Comparison of ENCODE assay signal across 13 mouse cellular contexts in genomic region chr1:80852761-80853160, GRCm38 (mm10).
DNase-seq lines count a peak whose midpoint lies in the region; ATAC-seq and TF ChIP-seq lines count a peak whose summit lies in the region.
"Had no signal": no experiment of that assay in that cellular context is flagged by ENCODE, and none has a peak within 500 bp of the region (broad histone marks: within the 10 kb centered on the region; RNA-seq: fewer than 3 reads in every experiment).

No protein-coding gene starts in this region.

- H3K36me3 ChIP-seq in forebrain, embryonic 16.5 days (ENCODE audit: control insufficient read depth, insufficient read depth), result no peaks in the 10 kb centered on the region
- no peaks in the 10 kb centered on the region for H3K36me3 ChIP-seq in forebrain, embryonic 11.5 days (ENCODE audit: control insufficient read depth, insufficient read depth, low read length)
- H3K36me3 ChIP-seq in kidney, adult 2 months (ENCODE audit: control insufficient read depth, insufficient read depth, low read length), result no peaks in the 10 kb centered on the region
- H3K36me3 ChIP-seq: forebrain, embryonic 15.5 days; liver, embryonic 13.5 days had no signal

- WGBS in forebrain, embryonic 16.5 days, result 22% methylated on average over 2 of the region's 2 CpGs
- 46% methylated on average over 2 of the region's 2 CpGs for WGBS in forebrain, embryonic 11.5 days
- WGBS in cerebellum, adult 2 months, result 17% methylated on average over 2 of the region's 2 CpGs
- WGBS in kidney, adult 2 months, result 75% methylated on average over 2 of the region's 2 CpGs

- intact Hi-C loops in left cerebral cortex, adult 2 months (cut with DNase I), result loop anchor here (2.0 kb wide), 1 partner anchor 328 kb away; no protein-coding TSS in a partner anchor
- intact Hi-C loops in left cerebral cortex, postnatal 4 days (cut with DNase I), result no loop called here
- intact Hi-C loops in heart, postnatal 10 days (cut with DNase I), result no loop called here

- H3K9ac ChIP-seq in forebrain, embryonic 16.5 days (replicated peaks; ENCODE audit: low read depth, low read length), result no peak overlapping the region
- no peak overlapping the region for H3K9ac ChIP-seq in forebrain, embryonic 11.5 days (ENCODE audit: low read length)
- H3K9ac ChIP-seq: forebrain, embryonic 15.5 days; liver, embryonic 13.5 days had no signal

- TF ChIP-seq CTCF in left cerebral cortex, adult 2 months (IDR thresholded peaks at IDR 0.05), result no peak
- TF ChIP-seq CTCF in cerebellum, adult 2 months (IDR thresholded peaks at IDR 0.05; ENCODE audit: borderline replicate concordance, insufficient read depth, low read depth, low read length), result no peak
- TF ChIP-seq CTCF in kidney, adult 2 months (conservative IDR thresholded peaks at IDR 0.05; ENCODE audit: insufficient read depth, insufficient read length, low read depth, low read length), result no peak

- no peak overlapping the region for H3K4me3 ChIP-seq in forebrain, embryonic 16.5 days (replicated peaks; ENCODE audit: low read length)
- no peak overlapping the region for H3K4me3 ChIP-seq in forebrain, embryonic 11.5 days (ENCODE audit: low read depth, low read length)
- H3K4me3 ChIP-seq in left cerebral cortex, adult 2 months, result no peak overlapping the region
- H3K4me3 ChIP-seq in cerebellum, adult 2 months (replicated peaks; ENCODE audit: insufficient read depth, low read depth, low read length), result no peak overlapping the region
- H3K4me3 ChIP-seq in kidney, adult 2 months (ENCODE audit: insufficient read depth, low read depth, low read length), result no peak overlapping the region
- H3K4me3 ChIP-seq: forebrain, embryonic 15.5 days; liver, embryonic 13.5 days had no signal

- H3K27me3 ChIP-seq in forebrain, embryonic 16.5 days (replicated peaks; ENCODE audit: control insufficient read depth, insufficient read depth, low read length), result no peaks in the 10 kb centered on the region
- H3K27me3 ChIP-seq in forebrain, embryonic 11.5 days (ENCODE audit: control insufficient read depth, insufficient read depth, low read length), result no peaks in the 10 kb centered on the region
- no peaks in the 10 kb centered on the region for H3K27me3 ChIP-seq in cerebellum, adult 2 months (ENCODE audit: control insufficient read depth, insufficient read depth, low read length)
- H3K27me3 ChIP-seq in kidney, adult 2 months (replicated peaks; ENCODE audit: control insufficient read depth, insufficient read depth, low read length), result no peaks in the 10 kb centered on the region
- H3K27me3 ChIP-seq: forebrain, embryonic 15.5 days; liver, embryonic 13.5 days had no signal

- H3K4me1 ChIP-seq in forebrain, embryonic 16.5 days (replicated peaks; ENCODE audit: control insufficient read depth, insufficient read depth, low read length), result peaks cover 8% of the 10 kb centered on the region
- no peaks in the 10 kb centered on the region for H3K4me1 ChIP-seq in forebrain, embryonic 11.5 days (replicated peaks; ENCODE audit: control insufficient read depth, insufficient read depth, low read length)
- H3K4me1 ChIP-seq in cerebellum, adult 2 months (ENCODE audit: control insufficient read depth, insufficient read depth, low read length), result peaks cover 6% of the 10 kb centered on the region
- no peaks in the 10 kb centered on the region for H3K4me1 ChIP-seq in kidney, adult 2 months (ENCODE audit: control insufficient read depth, insufficient read depth, low read length)
- H3K4me1 ChIP-seq: liver, embryonic 13.5 days had no signal

- DNase-seq in forebrain, embryonic 11.5 days (ENCODE audit: low spot score), result no peak
- peak in 1 of 2 experiments; percentile 22 for DNase-seq in left cerebral cortex, adult 2 months (ENCODE audit: extremely low spot score in 1 of 2, low spot score in 2 of 2)
- DNase-seq in left cerebral cortex, adult 11 months (ENCODE audit: low spot score), result no peak
- peak; percentile 14 to 62 for DNase-seq in cerebellum, adult 2 months
- peak; percentile 31 for DNase-seq in left cerebral cortex, postnatal 4 days
- DNase-seq in heart, postnatal 10 days, result no peak
- no peak for DNase-seq in kidney, adult 2 months
- DNase-seq: heart, adult 18-20 months; liver, embryonic 13.5 days; spleen, adult 18-20 months had no signal

- 0 out of 2 replicates have a peak, but pooled peaks have one; percentile 29 for ATAC-seq in forebrain, embryonic 16.5 days
- no peak for ATAC-seq in forebrain, embryonic 11.5 days (replicated peaks; ENCODE audit: low FRiP score)
- ATAC-seq: forebrain, embryonic 15.5 days; intestine, postnatal 0 days had no signal

- TF ChIP-seq POLR2A in cerebellum, adult 2 months (IDR thresholded peaks at IDR 0.05; ENCODE audit: borderline replicate concordance, insufficient read depth, low read length), result no peak
- TF ChIP-seq POLR2A in kidney, adult 2 months (IDR thresholded peaks at IDR 0.05; ENCODE audit: low read depth, low read length), result no peak

- H3K27ac ChIP-seq in forebrain, embryonic 16.5 days (ENCODE audit: low read length), result no peak overlapping the region
- no peak overlapping the region for H3K27ac ChIP-seq in forebrain, embryonic 11.5 days (ENCODE audit: low read depth, low read length)
- H3K27ac ChIP-seq in left cerebral cortex, adult 2 months, result peak overlapping the region; percentile 59; the same call in 1 of the 2 replicates
- no peak overlapping the region for H3K27ac ChIP-seq in cerebellum, adult 2 months (ENCODE audit: insufficient read depth, low read length)
- no peak overlapping the region for H3K27ac ChIP-seq in kidney, adult 2 months (ENCODE audit: insufficient read depth, low read depth, low read length)
- H3K27ac ChIP-seq: forebrain, embryonic 15.5 days; liver, embryonic 13.5 days had no signal

- no peak overlapping the region for H3K4me2 ChIP-seq in forebrain, embryonic 16.5 days (ENCODE audit: low read length)
- no peak overlapping the region for H3K4me2 ChIP-seq in forebrain, embryonic 11.5 days (ENCODE audit: low read depth, low read length, severe bottlenecking)
- H3K4me2 ChIP-seq: forebrain, embryonic 15.5 days; liver, embryonic 13.5 days had no signal

- no peaks in the 10 kb centered on the region for H3K9me3 ChIP-seq in forebrain, embryonic 16.5 days (ENCODE audit: control insufficient read depth, low read length)
- no peaks in the 10 kb centered on the region for H3K9me3 ChIP-seq in forebrain, embryonic 11.5 days (ENCODE audit: control insufficient read depth, low read length)
- H3K9me3 ChIP-seq: forebrain, embryonic 15.5 days; liver, embryonic 13.5 days had no signal

Comparison
In these comparisons a context has a peak if more than half of its experiments do, and no peak if none do; other contexts are left out.
1. DNase-seq: peak in cerebellum, adult 2 months (2 of 2) and left cerebral cortex, postnatal 4 days (single experiment); none in forebrain, embryonic 11.5 days (single experiment), left cerebral cortex, adult 11 months (single experiment), heart, postnatal 10 days (0 of 2) and kidney, adult 2 months (single experiment).